ENCODE assay signal across 9 mouse cellular contexts in the genomic region with DNA sequence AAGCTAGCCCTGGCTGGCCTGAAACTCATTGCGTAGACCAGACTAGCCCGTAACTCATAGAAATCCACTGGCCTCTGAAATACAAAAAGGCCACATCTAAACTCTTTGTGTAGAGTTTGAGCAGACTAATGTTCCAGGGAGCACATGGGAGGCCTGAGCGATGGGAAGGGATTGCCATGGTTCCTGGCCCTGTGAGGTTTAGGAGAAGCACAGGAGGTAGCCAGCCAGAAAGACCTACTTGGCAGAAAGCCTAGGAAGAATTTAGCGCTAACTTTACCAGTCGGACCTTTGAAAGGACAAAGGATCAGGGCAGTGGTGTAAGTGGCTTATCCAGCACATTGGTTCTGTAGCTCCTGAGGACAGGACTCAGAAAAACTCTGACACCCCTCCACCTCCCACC.
A peak's percentile ranks its signal among the peaks of the same experiment; 100 is the strongest.
DNase-seq lines count a peak whose midpoint lies in the region; ATAC-seq lines count a peak whose summit lies in the region.
"Had no signal": no experiment of that assay in that cellular context is flagged by ENCODE, and none has a peak within 500 bp of the region (broad histone marks: within the 10 kb centered on the region; RNA-seq: fewer than 3 reads in every experiment).

No protein-coding gene starts in this region.

- H3K9me3 ChIP-seq in heart, embryonic 14.5 days (ENCODE audit: control insufficient read depth, low read length): no peaks in the 10 kb centered on the region
- no peaks in the 10 kb centered on the region for H3K9me3 ChIP-seq in megakaryocyte, embryonic 14.5 days

- intact Hi-C loops in heart, postnatal 36 days (cut with DNase I): no loop called here

- H3K4me1 ChIP-seq in heart, embryonic 14.5 days (ENCODE audit: control insufficient read depth in 2 of 2, insufficient read depth in 2 of 2, low read length in 2 of 2): peaks cover 14 to 17% of the 10 kb centered on the region in 2 experiments
- H3K4me1 ChIP-seq in megakaryocyte, embryonic 14.5 days: peaks cover 40% of the 10 kb centered on the region

- no peak for DNase-seq in heart, postnatal 36 days
- DNase-seq in adipocyte (ENCODE audit: low spot score): peak; percentile 21
- DNase-seq in kidney, postnatal 36 days: peak; percentile 24 to 53
- no peak for DNase-seq in cerebellum, adult 18-20 months
- DNase-seq: gastrocnemius, postnatal 10 days had no signal

- H3K27me3 ChIP-seq in heart, embryonic 14.5 days (ENCODE audit: control insufficient read depth, insufficient read depth, low read length): no peaks in the 10 kb centered on the region
- H3K27me3 ChIP-seq in megakaryocyte, embryonic 14.5 days (replicated peaks): peaks cover 6% of the 10 kb centered on the region

- WGBS in heart, embryonic 14.5 days: 53% methylated on average over 5 of the region's 5 CpGs

- H3K36me3 ChIP-seq in heart, embryonic 14.5 days (ENCODE audit: control insufficient read depth, insufficient read depth, low read length): no peaks in the 10 kb centered on the region
- H3K36me3 ChIP-seq in megakaryocyte, embryonic 14.5 days (replicated peaks; ENCODE audit: low read length): no peaks in the 10 kb centered on the region

- ATAC-seq in heart, embryonic 14.5 days (ENCODE audit: insufficient number of reproducible peaks, insufficient read depth, low FRiP score, low read depth): no peak
- ATAC-seq in megakaryocyte, adult 5-6 weeks (ENCODE audit: poor library complexity, severe bottlenecking): no peak

- no peak overlapping the region for H3K4me3 ChIP-seq in heart, embryonic 14.5 days (ENCODE audit: control insufficient read depth in 1 of 2, insufficient read depth in 1 of 2, low read depth in 1 of 2, low read length in 2 of 2)
- peak overlapping the region; percentile 78 for H3K4me3 ChIP-seq in megakaryocyte, embryonic 14.5 days (replicated peaks)

- H3K4me2 ChIP-seq in heart, embryonic 14.5 days (ENCODE audit: low read length): no peak overlapping the region

- peak overlapping the region; percentile 22 to 61; a peak in 1 of 4 replicates for H3K27ac ChIP-seq in heart, embryonic 14.5 days (replicated peaks in 1 of 2; ENCODE audit: control insufficient read depth in 1 of 2, insufficient read depth in 1 of 2, low read depth in 2 of 2, low read length in 2 of 2)
- H3K27ac ChIP-seq: liver, embryonic 14.5 days had no signal

- no peak overlapping the region for H3K9ac ChIP-seq in heart, embryonic 14.5 days (ENCODE audit: low read length)

Comparison
In these comparisons a context has a peak if more than half of its experiments do, and no peak if none do; other contexts are left out.
1. DNase-seq: peak in adipocyte (single experiment) and kidney, postnatal 36 days (2 of 2); none in heart, postnatal 36 days (0 of 2) and cerebellum, adult 18-20 months (0 of 2).